Mouse (Mus musculus) heart, adult 18-20 months (tissue): ENCODE results near the gene Olfr117. TPM values are rescaled to one million over a fixed set of nuclear protein-coding genes. Genes with fewer than 3 reads are reported as not detected.
"Not testable (repeated sequence)": the region's sequence is repeated elsewhere in the genome, so short reads cannot be mapped to it uniquely, and the experiment has no call there.

Experiments used
- DNase-seq, 2 experiments: peaks; one replicate each; pipeline ENCODE4 v3.0.0; 2021 to 2022; ENCODE audit warnings: mixed read lengths in 1 of 2
- long read RNA-seq, 2 experiments: library from polyadenylated mRNA; stranded (forward); transcript quantifications; one replicate each; pipeline ENCODE4 v2.0.0; 2021
- total RNA-seq, 2 experiments: library from RNA; stranded (reverse); gene quantifications; 2 replicates each; pipeline ENCODE4 v1.2.3; 2021

Olfr117 gene
- not detected for total RNA-seq
- long read RNA-seq, experiment 1: 0 reads
- long read RNA-seq, experiment 2: 0 reads

- no peak for DNase-seq
Observed at GRCm38 (mm10) chr17:37663682-37664081, at the start of gene Olfr117. Olfr117 (minus strand) TSS chr17:37663782.

GRCm38 (mm10) chr17:37696264-37696663, 32.7 kb upstream of the Olfr117 start, which contains the start of gene Olfr119:
Olfr119 (plus strand) TSS chr17:37696564.
- DNase-seq: not testable (repeated sequence)

GRCm38 (mm10) chr17:37666688-37667087, 3.1 kb upstream of the Olfr117 start, which contains the start of gene Olfr118:
Olfr118 (plus strand) TSS chr17:37666988.
- no peak for DNase-seq

- DNase-seq: no peak
Observed at GRCm38 (mm10) chr17:37627009-37627408, 36.6 kb downstream of the Olfr117 start, which contains the start of the genes Olfr115 and Olfr116. Olfr115 (minus strand) TSS chr17:37627109. Olfr116 (minus strand) TSS chr17:37627199.

Other genes starting within 250 kb of the Olfr117 start
- not detected for gene Olfr108, start 218.3 kb downstream of the Olfr117 start, total RNA-seq
- gene Olfr109, start 204.9 kb downstream of the Olfr117 start, total RNA-seq: not detected
- 1 to 10 TPM in 1 of 2 experiments, not detected in 1; 1.3 TPM for gene H2-M2, start 180.2 kb downstream of the Olfr117 start, total RNA-seq
- not detected for gene Olfr110, start 171.3 kb downstream of the Olfr117 start, total RNA-seq
- gene Olfr111, start 155.8 kb downstream of the Olfr117 start, total RNA-seq: not detected
- gene Olfr112, start 94.3 kb downstream of the Olfr117 start, total RNA-seq: not detected
- not detected for gene Olfr113, start 86.1 kb downstream of the Olfr117 start, total RNA-seq
- not detected for gene Olfr114, start 71.0 kb downstream of the Olfr117 start, total RNA-seq
- gene Olfr115, start 36.7 kb downstream of the Olfr117 start, total RNA-seq: not detected
- gene Olfr116, start 36.6 kb downstream of the Olfr117 start, total RNA-seq: not detected
- not detected for gene Olfr118, start 3.2 kb upstream of the Olfr117 start, total RNA-seq
- not detected for gene Olfr119, start 32.8 kb upstream of the Olfr117 start, total RNA-seq
- gene Olfr120, start 58.0 kb upstream of the Olfr117 start, total RNA-seq: not detected
- not detected for gene Olfr121, start 85.1 kb upstream of the Olfr117 start, total RNA-seq
- gene Olfr122, start 104.8 kb upstream of the Olfr117 start, total RNA-seq: not detected
- not detected for gene Olfr123, start 129.7 kb upstream of the Olfr117 start, total RNA-seq
- not detected for gene Olfr124, start 136.1 kb upstream of the Olfr117 start, total RNA-seq
- not detected for gene Olfr125, start 169.2 kb upstream of the Olfr117 start, total RNA-seq
- gene Olfr126, start 183.7 kb upstream of the Olfr117 start, total RNA-seq: not detected
- not detected for gene Olfr127, start 236.7 kb upstream of the Olfr117 start, total RNA-seq